Mouse (Mus musculus): Measurements from ENCODE around the gene Klhl23.
A peak's percentile ranks its signal among the peaks of the same experiment; 100 is the strongest.
"Not testable (repeated sequence)": the region's sequence is repeated elsewhere in the genome, so short reads cannot be mapped to it uniquely, and the experiment has no call there.

The Klhl23 gene

DNA sequence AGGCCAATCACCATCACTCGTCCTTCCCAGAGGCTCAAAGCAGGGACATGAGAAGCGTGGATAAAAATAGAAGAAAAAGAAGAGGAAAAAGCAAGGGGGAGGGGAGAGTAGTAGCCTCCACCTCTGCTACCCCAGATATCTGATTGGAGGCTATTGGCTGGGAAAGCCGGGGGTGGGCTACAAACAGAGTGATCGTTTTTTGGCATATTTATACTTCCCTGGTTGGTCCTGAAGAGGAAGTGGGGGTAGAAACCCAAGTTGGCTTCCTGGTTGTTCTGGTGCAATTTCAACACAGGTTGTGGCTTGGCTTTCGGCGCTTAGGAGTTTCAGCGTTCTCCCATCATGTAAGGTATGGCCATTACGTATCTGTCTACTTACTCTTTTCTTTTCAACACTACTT is at the start of gene Klhl23:
Gene Klhl23, plus strand, starts transcription at position 234 of the 400 bp plus-strand sequence.
- DNase-seq = peak; percentile 6 to 36

DNA sequence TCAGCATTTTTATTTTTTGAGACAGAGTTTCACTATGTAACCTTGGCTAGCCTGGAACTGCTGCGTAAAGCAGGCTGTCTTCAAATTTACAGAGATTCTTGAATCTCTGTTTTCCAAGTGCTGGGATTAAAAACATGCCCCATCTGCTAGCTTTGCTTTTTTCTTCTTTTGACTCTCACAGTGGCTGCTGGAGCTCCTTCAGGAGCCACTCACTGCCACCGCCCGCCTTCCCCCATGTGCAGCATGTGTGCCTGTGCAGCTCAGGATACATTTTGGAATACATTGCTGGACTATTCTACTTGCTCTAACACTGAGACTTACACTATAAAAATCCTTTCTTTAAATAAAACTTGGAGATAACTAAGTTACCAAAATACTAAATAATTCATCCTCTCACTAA is 48.4 kb upstream of the Klhl23 start:
- no peak for DNase-seq

DNA sequence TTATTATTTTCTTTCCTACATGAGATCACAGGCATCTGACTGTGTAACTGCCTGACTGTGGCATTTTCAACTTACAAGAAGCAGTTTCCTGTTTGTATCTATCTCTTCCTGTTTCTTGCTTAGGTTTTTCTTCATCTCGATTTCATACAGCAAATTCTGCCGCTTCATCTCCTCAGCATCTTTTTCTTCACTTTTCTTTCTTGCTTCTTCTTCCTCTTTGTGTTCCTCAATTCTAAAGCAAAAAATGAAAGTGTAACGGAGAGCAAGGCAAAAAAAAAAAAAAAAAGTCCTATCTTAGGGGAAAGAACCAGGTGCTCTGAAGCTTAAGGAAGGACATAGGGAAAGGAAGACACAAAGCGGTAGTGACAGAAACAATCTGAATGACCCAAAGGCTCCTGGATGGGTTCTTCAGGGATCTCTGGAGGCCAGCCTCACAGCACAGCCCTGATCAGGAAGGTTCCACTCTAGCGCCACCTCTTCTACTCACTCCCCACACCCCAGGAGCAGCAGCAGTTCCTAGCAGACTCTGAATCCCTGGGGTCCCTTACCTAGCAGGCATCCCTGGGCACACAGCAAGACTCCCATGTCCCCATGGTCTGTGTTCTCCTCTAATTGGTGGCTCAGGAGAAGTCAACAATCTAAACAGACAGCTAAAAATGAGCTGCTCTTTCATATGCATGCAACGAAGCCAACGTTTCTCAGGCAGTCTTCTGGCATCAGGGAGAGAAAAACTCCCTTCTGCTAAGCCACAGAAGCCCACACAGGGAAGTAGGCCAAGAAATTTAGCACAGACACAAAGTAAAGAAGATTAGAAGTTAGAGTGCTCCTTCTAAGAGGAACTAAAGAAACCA is 43.5 kb upstream of the Klhl23 start:
- no peak for DNase-seq

DNA sequence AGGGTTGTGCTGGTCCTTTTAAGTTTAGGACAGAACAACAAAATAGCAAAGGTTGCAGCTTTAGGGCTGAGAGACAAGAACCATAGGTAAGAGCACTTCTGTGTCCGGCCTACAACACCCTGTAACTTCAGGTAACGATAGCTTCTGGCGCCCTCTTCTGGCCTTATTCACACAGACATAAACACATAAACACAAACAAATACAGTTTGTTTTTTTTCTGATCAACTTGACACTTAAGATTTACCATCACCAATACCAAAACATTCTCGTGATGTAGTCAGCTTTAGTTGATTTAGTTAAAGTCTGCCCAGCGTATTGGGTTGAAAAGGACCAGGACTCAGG is 42.9 kb upstream of the Klhl23 start:
- DNase-seq = peak; percentile 37 to 49

DNA sequence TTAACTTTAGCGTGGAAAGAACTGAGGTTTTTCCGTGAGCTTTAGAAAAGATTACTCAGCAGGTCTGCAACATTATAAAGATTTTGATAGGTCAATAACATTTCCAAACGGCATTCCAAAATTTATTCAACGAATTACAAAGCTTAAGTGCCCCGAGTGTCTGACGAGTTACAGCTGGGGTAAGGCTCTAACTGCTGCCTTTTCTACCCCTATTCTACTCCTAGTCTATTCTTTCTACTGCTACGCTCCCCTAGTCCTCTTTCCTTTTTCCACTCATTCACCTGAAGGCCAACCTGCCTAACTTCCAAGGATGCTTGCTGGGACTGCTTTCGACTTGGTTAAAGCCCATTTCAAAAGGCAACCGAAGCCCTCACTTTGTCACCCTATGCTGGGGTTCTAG is 32.8 kb upstream of the Klhl23 start:
- no peak for DNase-seq

GRCm38 (mm10) chr2:69789429-69790069 is 32.2 kb upstream of the Klhl23 start, which contains the start of the genes Ccdc173 and Phospho2:
TSS of gene Ccdc173 (minus strand) at chr2:69789575.
TSS of gene Phospho2 (plus strand) at chr2:69789623.
- peak; percentile 99 for DNase-seq

DNA sequence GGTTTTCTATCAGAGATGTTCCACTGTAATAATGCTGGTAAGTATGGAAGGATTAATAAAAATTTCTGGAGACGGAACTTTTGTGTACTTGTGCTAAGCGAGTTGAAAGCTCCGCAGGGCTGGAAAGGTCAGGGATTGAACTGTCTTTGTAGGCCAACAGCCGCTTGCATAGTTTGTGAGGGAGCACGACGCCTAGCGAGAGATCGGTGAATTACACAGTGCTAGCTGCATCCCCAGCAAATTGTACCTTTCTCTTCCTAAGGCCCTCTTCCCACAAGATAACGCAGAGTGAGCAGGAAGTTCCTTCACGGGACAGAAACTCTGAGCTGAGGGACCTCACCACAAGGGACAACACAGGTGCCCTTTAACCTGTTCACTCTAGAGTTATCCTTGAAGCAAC is 31.5 kb upstream of the Klhl23 start:
- DNase-seq = peak; percentile 91 to 93

- no peak for DNase-seq
Observed at GRCm38 (mm10) chr2:69790722-69791121, 31.0 kb upstream of the Klhl23 start.

GRCm38 (mm10) chr2:69802911-69803312 is 18.8 kb upstream of the Klhl23 start:
- DNase-seq = peak; percentile 73 to 80

DNA sequence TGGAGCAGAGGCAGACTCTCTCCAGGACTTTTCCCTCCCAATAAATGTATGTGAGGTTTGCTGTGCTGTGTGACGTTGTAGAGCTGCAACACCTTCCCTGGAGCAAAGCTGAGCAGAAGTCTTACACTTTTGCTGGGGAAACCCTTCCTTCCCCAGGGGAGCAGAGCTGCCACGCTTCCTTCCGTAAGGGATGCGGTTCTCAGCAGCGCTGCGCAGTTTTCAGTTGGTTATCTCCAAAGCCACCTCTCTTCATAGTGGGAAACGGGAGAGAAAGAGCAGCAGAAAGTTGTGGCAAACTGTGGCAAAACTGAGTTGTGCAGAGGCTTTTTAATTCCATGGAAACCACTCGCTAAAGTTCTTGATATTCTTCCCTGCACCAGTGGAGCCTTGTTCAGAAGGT is 18.0 kb upstream of the Klhl23 start:
- no peak for DNase-seq

DNA sequence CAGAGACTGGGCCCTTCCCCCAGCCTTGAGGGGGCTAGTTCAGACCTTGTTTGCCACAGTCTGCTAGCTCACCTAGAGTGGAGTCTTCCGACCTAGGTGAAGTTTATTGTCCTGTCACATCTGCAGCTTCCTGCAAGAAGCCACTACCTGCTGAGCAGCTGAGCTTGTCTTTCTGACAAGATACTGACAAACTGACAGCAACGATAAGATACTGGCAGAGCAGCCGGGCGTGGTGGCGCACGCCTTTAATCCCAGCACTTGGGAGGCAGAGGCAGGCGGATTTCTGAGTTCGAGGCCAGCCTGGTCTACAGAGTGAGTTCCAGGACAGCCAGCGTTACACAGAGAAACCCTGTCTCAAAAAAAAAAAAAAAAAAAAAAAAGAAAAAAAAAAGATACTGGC is 17.1 kb upstream of the Klhl23 start:
- not testable (repeated sequence) for DNase-seq

GRCm38 (mm10) chr2:69810169-69810568 is 11.6 kb upstream of the Klhl23 start:
- DNase-seq = no peak

- not testable (repeated sequence) for DNase-seq
Observed at GRCm38 (mm10) chr2:69811349-69811748, 10.4 kb upstream of the Klhl23 start.

GRCm38 (mm10) chr2:69816575-69816974 is 5.2 kb upstream of the Klhl23 start:
- DNase-seq = no peak

DNA sequence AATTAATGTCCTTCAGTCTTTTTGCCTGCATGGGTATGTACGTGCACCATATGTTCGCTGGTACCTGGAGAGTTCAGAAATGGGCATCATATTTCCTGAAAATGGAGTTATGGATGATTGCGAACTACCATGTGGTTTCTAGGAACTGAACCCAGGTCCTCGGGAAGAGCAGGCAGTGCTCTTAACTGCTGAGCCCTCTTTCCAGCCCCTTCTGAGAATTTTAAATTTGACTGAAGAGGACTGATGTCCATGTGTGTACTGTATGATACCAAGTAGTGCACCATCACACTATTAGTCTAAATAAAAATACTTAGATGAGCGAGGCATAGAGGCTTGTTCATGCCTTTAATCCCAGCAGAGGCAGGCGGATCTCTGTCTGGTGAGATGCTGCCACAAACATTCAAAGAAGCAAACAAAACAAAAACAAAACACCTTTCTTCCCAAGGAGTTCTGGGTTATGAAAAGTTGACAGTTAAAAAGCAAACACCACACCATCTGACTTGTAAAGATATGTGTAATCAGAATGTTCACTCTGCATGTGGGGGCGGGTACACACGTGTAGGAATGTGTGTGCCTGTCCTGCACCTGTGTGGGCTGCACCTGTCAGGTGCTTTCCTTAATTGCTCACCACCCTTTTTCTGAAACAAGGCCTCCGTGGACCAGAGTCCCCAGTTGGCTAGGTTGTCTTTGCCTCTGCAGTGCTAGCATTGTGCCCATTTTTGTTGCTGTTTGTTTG is 3.2 kb upstream of the Klhl23 start:
- no peak for DNase-seq

DNA sequence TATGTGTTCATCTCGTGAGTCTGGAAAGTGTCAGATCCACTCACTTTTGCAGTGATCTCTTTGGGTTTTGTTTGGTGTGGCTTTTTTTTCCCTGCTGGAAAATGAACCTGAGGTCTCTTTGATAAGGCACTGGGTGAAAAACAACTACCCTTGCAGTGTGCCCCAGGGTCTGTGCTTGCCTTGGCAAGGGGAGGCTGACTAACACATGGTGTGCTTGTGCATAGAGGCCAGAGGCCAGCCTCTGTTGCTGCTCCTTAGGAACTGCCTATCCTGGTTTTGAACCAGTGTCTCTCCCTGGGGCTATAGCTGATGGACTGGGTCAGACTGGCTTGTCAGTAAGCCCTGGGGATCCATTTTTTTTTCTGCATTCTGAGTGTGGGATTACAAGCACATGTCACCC is 1.5 kb upstream of the Klhl23 start:
- no peak for DNase-seq

DNA sequence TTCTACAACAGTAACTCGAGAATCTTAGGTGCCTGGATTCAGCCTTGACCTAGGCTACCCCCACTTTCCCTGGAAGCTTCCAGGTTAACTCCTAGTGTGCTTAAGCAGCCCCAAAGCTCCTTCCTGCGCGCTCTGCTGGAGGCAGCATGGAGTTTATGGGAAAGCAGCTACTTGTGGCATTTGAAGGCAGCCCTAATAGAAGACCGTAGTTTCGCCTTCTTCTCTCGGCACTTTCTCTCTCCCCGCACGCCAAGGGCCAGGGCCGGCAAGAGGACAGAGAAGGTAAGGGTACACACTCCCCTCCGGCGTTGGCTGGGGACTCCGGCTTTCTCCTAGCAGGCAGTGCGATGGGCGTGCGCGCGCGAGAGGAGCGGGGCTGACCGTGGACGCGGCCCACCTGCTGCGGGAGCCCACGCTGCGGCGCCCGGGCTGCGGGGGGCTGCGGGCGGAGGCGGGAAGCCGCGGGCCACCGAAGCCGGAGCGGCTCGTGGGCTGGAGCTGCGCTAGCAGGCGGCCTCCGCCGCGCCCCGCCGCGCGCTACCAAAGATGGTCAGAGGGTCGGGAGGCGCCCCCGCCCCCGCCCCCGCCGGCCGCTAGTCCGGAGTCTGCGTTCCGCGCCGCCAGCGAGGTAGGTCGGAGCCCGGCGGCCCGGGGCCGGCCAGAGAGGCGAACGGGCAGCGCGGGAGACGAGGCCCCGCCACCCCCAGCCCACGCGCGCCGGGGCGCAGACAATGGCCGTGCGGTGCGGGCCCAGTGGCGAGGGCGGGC is 801 bp downstream of the Klhl23 start:
- DNase-seq = peak; percentile 67 to 80

- DNase-seq = peak; percentile 65 to 73
Observed at GRCm38 (mm10) chr2:69823129-69823677, 1.5 kb downstream of the Klhl23 start.

DNA sequence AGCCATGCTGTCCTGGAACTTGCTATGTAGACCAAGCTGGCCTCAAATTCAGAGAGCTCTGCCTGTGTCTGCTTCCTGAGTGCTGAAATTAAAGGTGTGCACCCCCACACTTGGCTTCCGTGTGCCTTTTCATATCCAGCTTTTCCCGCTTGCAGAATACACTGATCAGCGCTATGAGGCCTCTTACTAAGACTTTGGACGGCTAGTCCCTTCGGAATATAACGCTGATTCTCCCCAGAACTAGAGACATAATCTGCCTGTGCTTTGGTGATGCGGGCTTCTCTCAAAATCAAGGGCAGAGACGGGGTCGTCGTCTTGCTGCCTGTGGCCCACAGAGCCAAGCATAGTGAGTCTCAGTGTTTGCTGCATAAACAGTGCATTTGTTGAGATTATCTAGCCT is 4.2 kb downstream of the Klhl23 start:
- no peak for DNase-seq

DNA sequence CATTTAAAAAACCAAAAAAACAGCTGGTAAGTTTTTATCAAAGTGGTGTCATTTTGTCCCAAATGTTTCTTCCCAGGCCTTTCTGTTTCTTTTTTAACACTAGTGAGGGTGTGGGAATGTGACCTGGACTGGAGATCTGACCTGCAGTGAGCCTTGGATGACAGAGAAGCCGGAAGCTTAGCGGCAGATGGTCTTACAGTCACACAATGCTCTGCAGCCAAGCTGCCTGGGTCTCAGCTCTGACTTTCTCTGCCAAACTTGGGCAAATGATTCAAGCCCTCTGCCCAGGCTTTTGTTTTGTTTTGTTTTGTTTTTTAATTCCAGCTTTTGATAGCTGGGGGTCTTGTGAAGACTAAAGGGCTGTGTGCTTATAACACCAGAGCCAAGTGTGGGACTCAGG is 4.6 kb downstream of the Klhl23 start:
- DNase-seq = peak in 1 of 2 experiments; percentile 24

DNA sequence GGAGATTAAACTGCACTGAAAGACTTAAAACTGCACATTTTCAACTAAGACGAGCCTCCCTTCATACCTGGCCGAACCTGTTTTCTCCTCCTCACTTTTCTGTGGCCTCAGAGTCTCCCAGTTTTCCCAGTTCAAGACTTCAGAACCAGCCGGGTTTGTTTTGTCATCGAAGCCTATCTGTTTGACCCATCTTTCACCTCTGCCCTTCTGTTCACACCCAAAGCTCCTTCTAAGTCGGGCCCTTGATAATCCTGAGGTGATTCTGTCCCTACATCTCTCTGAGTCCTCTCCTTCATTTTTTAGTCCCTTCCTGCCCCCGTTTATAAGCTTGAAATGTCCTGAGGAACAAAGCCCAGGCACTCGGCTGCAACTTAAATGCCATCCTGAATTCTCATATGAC is 6.3 kb downstream of the Klhl23 start:
- no peak for DNase-seq

DNA sequence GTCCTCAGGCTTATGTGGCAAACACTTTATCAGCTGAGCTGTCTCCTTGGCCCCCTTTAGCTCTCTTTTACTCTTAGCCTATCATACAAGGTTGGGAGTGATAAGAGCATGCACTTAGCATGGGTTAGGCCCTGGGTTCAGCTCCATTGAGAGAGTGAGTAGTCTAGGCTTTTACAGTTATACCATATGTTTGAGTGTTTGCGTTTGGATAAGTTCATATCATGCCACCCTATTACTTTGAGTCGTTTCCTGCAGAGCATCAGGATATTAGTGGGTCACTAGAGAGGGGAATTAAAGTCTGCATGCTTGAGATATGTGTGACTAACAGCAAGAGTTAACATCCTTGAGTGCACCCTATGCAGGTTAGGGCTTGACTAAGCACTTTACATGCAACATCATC is 7.9 kb downstream of the Klhl23 start:
- DNase-seq = no peak

All from kidney, postnatal 4 days (tissue).